Comparison of ENCODE assay signal across 8 mouse cellular contexts in genomic region chr15:80076338-80077136, GRCm38 (mm10). TPM values are rescaled to one million over a fixed set of nuclear protein-coding genes. Genes with fewer than 3 reads are reported as not detected.
DNase-seq lines count a peak whose midpoint lies in the region; ATAC-seq and TF ChIP-seq lines count a peak whose summit lies in the region.

No protein-coding gene starts in this region.

- intact Hi-C loops in gastrocnemius, adult 2 months (cut with DNase I), result loop anchor here (1.0 to 2.0 kb wide), 2 partner anchors 64 to 130 kb away; no protein-coding TSS in a partner anchor

- TF ChIP-seq CTCF in gastrocnemius, adult 2 months (IDR thresholded peaks at IDR 0.05), result peak; percentile 88
- TF ChIP-seq CTCF in hindbrain, postnatal 0 days (IDR thresholded peaks at IDR 0.05; ENCODE audit: low read depth), result peak; percentile 95

- ATAC-seq in hindbrain, postnatal 0 days, result peak; percentile 56
- ATAC-seq in limb, embryonic 14.5 days (ENCODE audit: low FRiP score, low read depth), result peak; percentile 54
- no peak for ATAC-seq in midbrain, embryonic 14.5 days (ENCODE audit: low FRiP score, low TSS enrichment)

- H3K9ac ChIP-seq in hindbrain, postnatal 0 days (replicated peaks; ENCODE audit: low read length), result no peak overlapping the region; the same call in 1 of the 2 replicates
- H3K9ac ChIP-seq in limb, embryonic 14.5 days (ENCODE audit: low read depth, low read length, severe bottlenecking), result peak overlapping the region; percentile 12; the same call in 1 of the 2 replicates
- no peak overlapping the region for H3K9ac ChIP-seq in midbrain, embryonic 14.5 days (replicated peaks; ENCODE audit: low read length)

- H3K4me2 ChIP-seq in hindbrain, postnatal 0 days (ENCODE audit: low read depth, low read length), result no peak overlapping the region
- H3K4me2 ChIP-seq in limb, embryonic 14.5 days (replicated peaks; ENCODE audit: low read depth, low read length, severe bottlenecking), result no peak overlapping the region
- no peak overlapping the region for H3K4me2 ChIP-seq in midbrain, embryonic 14.5 days (ENCODE audit: low read length)

- 8% methylated on average over 2 of the region's 2 CpGs for WGBS in hindbrain, postnatal 0 days
- WGBS in limb, embryonic 14.5 days, result 3% methylated on average over 2 of the region's 2 CpGs
- 4% methylated on average over 2 of the region's 2 CpGs for WGBS in midbrain, embryonic 14.5 days

- no peaks in the 10 kb centered on the region for H3K9me3 ChIP-seq in hindbrain, postnatal 0 days (ENCODE audit: low read length)
- no peaks in the 10 kb centered on the region for H3K9me3 ChIP-seq in limb, embryonic 14.5 days (ENCODE audit: control insufficient read depth, low read length)
- H3K9me3 ChIP-seq in midbrain, embryonic 14.5 days (ENCODE audit: control insufficient read depth, low read length), result no peaks in the 10 kb centered on the region

- no peaks in the 10 kb centered on the region for H3K27me3 ChIP-seq in hindbrain, postnatal 0 days (ENCODE audit: insufficient read depth, low read length)
- H3K27me3 ChIP-seq in limb, embryonic 14.5 days (ENCODE audit: control insufficient read depth, insufficient read depth, low read length), result no peaks in the 10 kb centered on the region
- no peaks in the 10 kb centered on the region for H3K27me3 ChIP-seq in midbrain, embryonic 14.5 days (ENCODE audit: control insufficient read depth, insufficient read depth, low read length)

- DNase-seq in ovary, postnatal 36 days (ENCODE audit: low spot score), result peak; percentile 72
- no peak for DNase-seq in ovary, adult 18-20 months (ENCODE audit: low spot score)
- DNase-seq in cerebellum, postnatal 36 days, result peak; percentile 71 to 76
- DNase-seq in gastrocnemius, adult 2 months, result peak; percentile 80
- DNase-seq in hindbrain, postnatal 0 days (ENCODE audit: low spot score), result peak; percentile 90
- peak; percentile 62 for DNase-seq in limb, embryonic 14.5 days (ENCODE audit: low spot score)
- peak; percentile 90 for DNase-seq in midbrain, embryonic 14.5 days
- peak; percentile 78 to 90 for DNase-seq in spleen, postnatal 4 days (ENCODE audit: low spot score in 2 of 2)

- TF ChIP-seq POLR2A in limb, embryonic 14.5 days (IDR thresholded peaks at IDR 0.05; ENCODE audit: borderline replicate concordance, extremely low read depth, insufficient read depth, insufficient read length), result no peak

- H3K4me3 ChIP-seq in gastrocnemius, adult 2 months, result no peak overlapping the region
- H3K4me3 ChIP-seq in hindbrain, postnatal 0 days (ENCODE audit: low read length), result no peak overlapping the region
- no peak overlapping the region for H3K4me3 ChIP-seq in limb, embryonic 14.5 days (replicated peaks; ENCODE audit: low read length)
- no peak overlapping the region for H3K4me3 ChIP-seq in midbrain, embryonic 14.5 days (replicated peaks; ENCODE audit: low read depth, low read length)

- peak overlapping the region; percentile 88 for H3K27ac ChIP-seq in gastrocnemius, adult 2 months
- H3K27ac ChIP-seq in hindbrain, postnatal 0 days, result no peak overlapping the region
- H3K27ac ChIP-seq in limb, embryonic 14.5 days (replicated peaks; ENCODE audit: low read depth, low read length), result peak overlapping the region; percentile 52; the same call in 1 of the 2 replicates
- 0 out of 2 replicates have a peak overlapping the region, but pooled peaks have one; percentile 13 for H3K27ac ChIP-seq in midbrain, embryonic 14.5 days (replicated peaks; ENCODE audit: low read depth, low read length)

- H3K36me3 ChIP-seq in hindbrain, postnatal 0 days (ENCODE audit: insufficient read depth, low read length), result peaks cover 41% of the 10 kb centered on the region
- H3K36me3 ChIP-seq in limb, embryonic 14.5 days (ENCODE audit: control insufficient read depth, insufficient read depth, low read length), result peaks cover 55% of the 10 kb centered on the region
- peaks cover 55% of the 10 kb centered on the region for H3K36me3 ChIP-seq in midbrain, embryonic 14.5 days (ENCODE audit: control insufficient read depth, insufficient read depth, low read length)

- peaks cover 5% of the 10 kb centered on the region; the same call in 1 of the 2 replicates for H3K4me1 ChIP-seq in hindbrain, postnatal 0 days (ENCODE audit: insufficient read depth, low read length)
- peaks cover 5% of the 10 kb centered on the region; the same call in 1 of the 2 replicates for H3K4me1 ChIP-seq in limb, embryonic 14.5 days (ENCODE audit: control insufficient read depth, insufficient read depth, low read length)
- no peaks in the 10 kb centered on the region; the same call in 1 of the 2 replicates for H3K4me1 ChIP-seq in midbrain, embryonic 14.5 days (ENCODE audit: control insufficient read depth, insufficient read depth, low read length)

RNA-seq across cellular contexts. Expression of gene Syngr1, which starts 14.6 kb away (rescaled TPM):
- total RNA-seq in gastrocnemius, adult 2 months (2021), result 10 to 100 TPM; 46.1 to 46.4 TPM
- total RNA-seq in hindbrain, postnatal 0 days (2014; rRNA removed), result 155 and 157 TPM in 2 replicates
- polyA plus RNA-seq in hindbrain, postnatal 0 days (2015; fragmentation: Nextera tagmentation; extraction: Ambion mirVana), result 73.4 and 78.6 TPM in 2 replicates
- 10.8 and 11.0 TPM in 2 replicates for polyA plus RNA-seq in limb, embryonic 14.5 days (2012; rRNA removed)
- polyA plus RNA-seq in limb, embryonic 14.5 days (2014; fragmentation: Nextera tagmentation; extraction: Ambion mirVana), result 8.3 and 11.5 TPM in 2 replicates
- 26.3 and 39.4 TPM in 2 replicates for polyA plus RNA-seq in midbrain, embryonic 14.5 days (2014; fragmentation: Nextera tagmentation; extraction: Ambion mirVana)

RNA-seq across cellular contexts. Expression of gene Rpl3, which starts 15.1 kb away (rescaled TPM):
- total RNA-seq in gastrocnemius, adult 2 months (2021), result 10 to 100 TPM; 38.6 to 51.4 TPM
- total RNA-seq in hindbrain, postnatal 0 days (2014; rRNA removed), result 599 and 600 TPM in 2 replicates
- polyA plus RNA-seq in hindbrain, postnatal 0 days (2015; fragmentation: Nextera tagmentation; extraction: Ambion mirVana), result 527 and 544 TPM in 2 replicates
- 1,074 and 1,569 TPM in 2 replicates for polyA plus RNA-seq in limb, embryonic 14.5 days (2012; rRNA removed)
- 1,384 and 1,387 TPM in 2 replicates for polyA plus RNA-seq in limb, embryonic 14.5 days (2014; fragmentation: Nextera tagmentation; extraction: Ambion mirVana)
- polyA plus RNA-seq in midbrain, embryonic 14.5 days (2014; fragmentation: Nextera tagmentation; extraction: Ambion mirVana), result 681 and 724 TPM in 2 replicates

RNA-seq across cellular contexts. Expression of gene Tab1, which starts 56.4 kb away (rescaled TPM):
- 10 to 100 TPM; 13.0 to 16.1 TPM for total RNA-seq in gastrocnemius, adult 2 months (2021)
- 55.0 and 58.6 TPM in 2 replicates for total RNA-seq in hindbrain, postnatal 0 days (2014; rRNA removed)
- polyA plus RNA-seq in hindbrain, postnatal 0 days (2015; fragmentation: Nextera tagmentation; extraction: Ambion mirVana), result 26.5 and 27.9 TPM in 2 replicates
- 43.1 and 56.5 TPM in 2 replicates for polyA plus RNA-seq in limb, embryonic 14.5 days (2012; rRNA removed)
- 34.6 and 39.4 TPM in 2 replicates for polyA plus RNA-seq in limb, embryonic 14.5 days (2014; fragmentation: Nextera tagmentation; extraction: Ambion mirVana)
- 37.9 and 42.5 TPM in 2 replicates for polyA plus RNA-seq in midbrain, embryonic 14.5 days (2014; fragmentation: Nextera tagmentation; extraction: Ambion mirVana)
